Mouse (Mus musculus): ENCODE measurements around the gene Srprb. TPM values are rescaled to one million over a fixed set of nuclear protein-coding genes. Genes with fewer than 3 reads are reported as not detected.
A peak's percentile ranks its signal among the peaks of the same experiment; 100 is the strongest.

Gene Srprb
- polyA plus RNA-seq, 2 experiments = 67.4 to 73.0 TPM

- H3K27me3 ChIP-seq (ENCODE audit: control insufficient read depth, insufficient read depth, low read length) = no peaks in the 10 kb centered on the region
- no peak for DNase-seq (ENCODE audit: low spot score)
- H3K9me3 ChIP-seq (ENCODE audit: control insufficient read depth, low read length) = no peaks in the 10 kb centered on the region
- no peaks in the 10 kb centered on the region for H3K4me1 ChIP-seq (ENCODE audit: control insufficient read depth, insufficient read depth, low read length)
- no peak overlapping the region for H3K4me3 ChIP-seq (replicated peaks; ENCODE audit: low read length)
- ATAC-seq (ENCODE audit: low FRiP score, low read depth) = no peak
- H3K27ac ChIP-seq (replicated peaks; ENCODE audit: low read depth, low read length) = no peak overlapping the region
- no peak for TF ChIP-seq POLR2A (IDR thresholded peaks at IDR 0.05; ENCODE audit: borderline replicate concordance, extremely low read depth, insufficient read depth, insufficient read length)
- no peak overlapping the region for H3K4me2 ChIP-seq (replicated peaks; ENCODE audit: low read depth, low read length, severe bottlenecking)
- H3K9ac ChIP-seq (ENCODE audit: low read depth, low read length, severe bottlenecking) = no peak overlapping the region
- H3K36me3 ChIP-seq (ENCODE audit: control insufficient read depth, insufficient read depth, low read length) = peaks cover 35% of the 10 kb centered on the region
- 91% methylated on average over 8 of the region's 8 CpGs for WGBS
Observed at GRCm38 (mm10) chr9:103185946-103186345, 16.0 kb downstream of the Srprb start.

- H3K9me3 ChIP-seq (ENCODE audit: control insufficient read depth, low read length) = no peaks in the 10 kb centered on the region
- no peak overlapping the region for H3K4me2 ChIP-seq (replicated peaks; ENCODE audit: low read depth, low read length, severe bottlenecking)
- no peak overlapping the region for H3K9ac ChIP-seq (ENCODE audit: low read depth, low read length, severe bottlenecking)
- H3K4me3 ChIP-seq (replicated peaks; ENCODE audit: low read length) = no peak overlapping the region
- no peak for ATAC-seq (ENCODE audit: low FRiP score, low read depth)
- peaks cover 24% of the 10 kb centered on the region for H3K36me3 ChIP-seq (ENCODE audit: control insufficient read depth, insufficient read depth, low read length)
- peaks cover 8% of the 10 kb centered on the region for H3K4me1 ChIP-seq (ENCODE audit: control insufficient read depth, insufficient read depth, low read length)
- WGBS = 65% methylated on average over 4 of the region's 4 CpGs
- DNase-seq (ENCODE audit: low spot score) = no peak
- TF ChIP-seq POLR2A (IDR thresholded peaks at IDR 0.05; ENCODE audit: borderline replicate concordance, extremely low read depth, insufficient read depth, insufficient read length) = no peak
- H3K27me3 ChIP-seq (ENCODE audit: control insufficient read depth, insufficient read depth, low read length) = no peaks in the 10 kb centered on the region
- H3K27ac ChIP-seq (replicated peaks; ENCODE audit: low read depth, low read length) = no peak overlapping the region
Observed at GRCm38 (mm10) chr9:103184855-103185254, 17.1 kb downstream of the Srprb start.

GRCm38 (mm10) chr9:103181886-103182285 lies 20.1 kb downstream of the Srprb start:
- Histone ChIP-seq H3K4me1 (ENCODE audit: control insufficient read depth, insufficient read depth, low read length) (peaks cover 8% of the 10 kb centered on the region), H3K4me2 (replicated peaks; ENCODE audit: low read depth, low read length, severe bottlenecking) (no peak overlapping the region), H3K27me3 (ENCODE audit: control insufficient read depth, insufficient read depth, low read length) (no peaks in the 10 kb centered on the region), H3K36me3 (ENCODE audit: control insufficient read depth, insufficient read depth, low read length) (no peaks in the 10 kb centered on the region), H3K4me3 (replicated peaks; ENCODE audit: low read length) (no peak overlapping the region), H3K9ac (ENCODE audit: low read depth, low read length, severe bottlenecking) (no peak overlapping the region), H3K27ac (replicated peaks; ENCODE audit: low read depth, low read length) (no peak overlapping the region), H3K9me3 (ENCODE audit: control insufficient read depth, low read length) (no peaks in the 10 kb centered on the region)
- ATAC-seq (ENCODE audit: low FRiP score, low read depth) (no peak), DNase-seq (ENCODE audit: low spot score) (no peak)
- WGBS = 90% methylated on average over 8 of the region's 8 CpGs
- TF ChIP-seq POLR2A (IDR thresholded peaks at IDR 0.05; ENCODE audit: borderline replicate concordance, extremely low read depth, insufficient read depth, insufficient read length) = no peak

GRCm38 (mm10) chr9:103180807-103181565 lies 21.0 kb downstream of the Srprb start:
- 1% methylated on average over 20 of the region's 20 CpGs for WGBS
- Histone ChIP-seq H3K9me3 (ENCODE audit: control insufficient read depth, low read length) (no peaks in the 10 kb centered on the region), H3K4me2 (replicated peaks; ENCODE audit: low read depth, low read length, severe bottlenecking) (peak overlapping the region; percentile 66), H3K27me3 (ENCODE audit: control insufficient read depth, insufficient read depth, low read length) (no peaks in the 10 kb centered on the region), H3K4me1 (ENCODE audit: control insufficient read depth, insufficient read depth, low read length) (peaks cover 8% of the 10 kb centered on the region), H3K36me3 (ENCODE audit: control insufficient read depth, insufficient read depth, low read length) (no peaks in the 10 kb centered on the region), H3K9ac (ENCODE audit: low read depth, low read length, severe bottlenecking) (peak overlapping the region; percentile 46), H3K4me3 (replicated peaks; ENCODE audit: low read length) (peak overlapping the region; percentile 38), H3K27ac (replicated peaks; ENCODE audit: low read depth, low read length) (peak overlapping the region; percentile 53)
- peak; percentile 94 for DNase-seq (ENCODE audit: low spot score)
- 0 out of 2 replicates have a peak, but pooled peaks have one; percentile 24 for TF ChIP-seq POLR2A (IDR thresholded peaks at IDR 0.05; ENCODE audit: borderline replicate concordance, extremely low read depth, insufficient read depth, insufficient read length)
- ATAC-seq (ENCODE audit: low FRiP score, low read depth) = peak; percentile 93

- Histone ChIP-seq H3K4me1 (ENCODE audit: control insufficient read depth, insufficient read depth, low read length) (peaks cover 8% of the 10 kb centered on the region), H3K27ac (replicated peaks; ENCODE audit: low read depth, low read length) (peak overlapping the region; percentile 53; the same call in 1 of the 2 replicates), H3K9ac (ENCODE audit: low read depth, low read length, severe bottlenecking) (peak overlapping the region; percentile 46; the same call in 1 of the 2 replicates), H3K9me3 (ENCODE audit: control insufficient read depth, low read length) (no peaks in the 10 kb centered on the region), H3K36me3 (ENCODE audit: control insufficient read depth, insufficient read depth, low read length) (no peaks in the 10 kb centered on the region), H3K4me2 (replicated peaks; ENCODE audit: low read depth, low read length, severe bottlenecking) (peak overlapping the region; percentile 66), H3K27me3 (ENCODE audit: control insufficient read depth, insufficient read depth, low read length) (no peaks in the 10 kb centered on the region), H3K4me3 (replicated peaks; ENCODE audit: low read length) (peak overlapping the region; percentile 38)
- DNase-seq (ENCODE audit: low spot score) = peak; percentile 24
- WGBS = 66% methylated on average over 3 of the region's 3 CpGs
- peak; percentile 14; the same call in 1 of the 2 replicates for ATAC-seq (ENCODE audit: low FRiP score, low read depth)
- TF ChIP-seq POLR2A (IDR thresholded peaks at IDR 0.05; ENCODE audit: borderline replicate concordance, extremely low read depth, insufficient read depth, insufficient read length) = no peak
Observed at GRCm38 (mm10) chr9:103180303-103180702, 21.6 kb downstream of the Srprb start.

Data from limb, embryonic 14.5 days (tissue).